Comparison of ENCODE assay signal across 24 mouse cellular contexts in the genomic region with DNA sequence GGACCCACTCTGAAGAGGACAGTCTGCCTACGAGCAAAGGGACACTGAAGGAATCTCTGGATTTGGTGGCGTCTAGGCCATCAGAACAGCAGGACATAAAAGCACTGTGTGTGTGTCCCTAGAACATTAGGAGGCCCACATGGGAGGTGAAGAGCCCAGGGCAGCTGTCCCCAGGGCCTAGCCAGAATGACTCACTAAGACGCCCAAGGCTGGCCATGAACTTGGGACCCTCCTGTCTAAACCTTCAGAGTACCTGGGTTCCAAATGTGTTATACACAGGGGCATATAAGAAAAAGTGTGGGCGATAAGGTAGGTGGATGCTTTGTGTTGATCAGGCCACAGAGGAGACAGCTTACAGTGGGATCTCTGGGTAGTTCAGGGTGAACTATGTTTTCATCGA. TPM values are rescaled to one million over a fixed set of nuclear protein-coding genes. Genes with fewer than 3 reads are reported as not detected.
"Had no signal": no experiment of that assay in that cellular context is flagged by ENCODE, and none has a peak within 500 bp of the region (broad histone marks: within the 10 kb centered on the region; RNA-seq: fewer than 3 reads in every experiment).

No protein-coding gene starts in this region.

- H3K4me2 ChIP-seq: liver, embryonic 15.5 days; lung, embryonic 15.5 days; midbrain, embryonic 11.5 days; midbrain, embryonic 13.5 days; midbrain, embryonic 15.5 days; neural tube, embryonic 13.5 days; neural tube, embryonic 15.5 days had no signal

- DNase-seq: liver, postnatal 0 days; lung, adult 2 months; lung, postnatal 14 days; lung, postnatal 36 days; retina, postnatal 1 day; right cerebral cortex, adult 18-20 months; right cerebral cortex, postnatal 14 days; thymus, adult 18-20 months; thymus, postnatal 14 days; thymus, postnatal 36 days had no signal

- H3K27me3 ChIP-seq: liver, embryonic 15.5 days; lung, embryonic 15.5 days; midbrain, embryonic 13.5 days; midbrain, embryonic 15.5 days; neural tube, embryonic 13.5 days; neural tube, embryonic 15.5 days had no signal

- H3K27ac ChIP-seq: liver, embryonic 15.5 days; lung, embryonic 15.5 days; macrophage; midbrain, embryonic 13.5 days; midbrain, embryonic 15.5 days; neural tube, embryonic 13.5 days; neural tube, embryonic 15.5 days had no signal

- H3K4me3 ChIP-seq: liver, embryonic 15.5 days; lung, embryonic 15.5 days; megakaryocyte, embryonic 14.5 days; midbrain, embryonic 13.5 days; midbrain, embryonic 15.5 days; neural tube, embryonic 13.5 days; neural tube, embryonic 15.5 days had no signal

- H3K9ac ChIP-seq: liver, embryonic 15.5 days; liver, postnatal 0 days; lung, embryonic 15.5 days; midbrain, embryonic 13.5 days; midbrain, embryonic 15.5 days; neural tube, embryonic 13.5 days; neural tube, embryonic 15.5 days had no signal

- H3K9me3 ChIP-seq: liver, embryonic 15.5 days; lung, embryonic 15.5 days; midbrain, embryonic 13.5 days; midbrain, embryonic 15.5 days; neural tube, embryonic 13.5 days; neural tube, embryonic 15.5 days had no signal

- H3K36me3 ChIP-seq: liver, embryonic 15.5 days; lung, embryonic 15.5 days; midbrain, embryonic 13.5 days; midbrain, embryonic 15.5 days; neural tube, embryonic 13.5 days; neural tube, embryonic 15.5 days had no signal

- ATAC-seq: liver, postnatal 0 days; lung, postnatal 0 days; midbrain, embryonic 13.5 days; midbrain, embryonic 15.5 days had no signal

- H3K4me1 ChIP-seq: lung, embryonic 15.5 days; megakaryocyte, embryonic 14.5 days; midbrain, embryonic 13.5 days; midbrain, embryonic 15.5 days; neural tube, embryonic 13.5 days; neural tube, embryonic 15.5 days had no signal

RNA-seq across cellular contexts. Expression of gene Ctrb1, which starts 9.9 kb away (rescaled TPM):
- total RNA-seq: megakaryocyte progenitor cell, adult 5-6 weeks; midbrain, postnatal 0 days; monocyte, adult 5-6 weeks had no signal
- polyA plus RNA-seq: lung, postnatal 0 days; macrophage; midbrain, embryonic 11.5 days; midbrain, postnatal 0 days; neural tube, embryonic 11.5 days; neural tube, embryonic 13.5 days; neural tube, embryonic 15.5 days had no signal

RNA-seq across cellular contexts. Expression of gene Bcar1, which starts 42.9 kb away (rescaled TPM):
- total RNA-seq: monocyte, adult 5-6 weeks had no signal
